Mouse (Mus musculus) thymus, postnatal 36 days (tissue): ENCODE measurements around the gene Sh3kbp1.

Experiments
- DNase-seq, 2 experiments: peaks; one replicate each; pipeline ENCODE4 v3.0.0; 2022; ENCODE audit warnings: mixed read lengths in 2 of 2

Gene Sh3kbp1

GRCm38 (mm10) chrX:159751834-159752233 is 124.8 kb downstream of the Sh3kbp1 start:
- DNase-seq = peak; percentile 30 to 39

- no peak for DNase-seq
Observed at GRCm38 (mm10) chrX:159756261-159756660, 129.2 kb downstream of the Sh3kbp1 start.

- peak in 1 of 2 experiments; percentile 13 for DNase-seq
Observed at GRCm38 (mm10) chrX:159756901-159757821, 130.1 kb downstream of the Sh3kbp1 start.

GRCm38 (mm10) chrX:159757854-159758540 is 130.9 kb downstream of the Sh3kbp1 start:
- DNase-seq = peak; percentile 69 to 83

GRCm38 (mm10) chrX:159763801-159764200 is 136.7 kb downstream of the Sh3kbp1 start:
- no peak for DNase-seq

GRCm38 (mm10) chrX:159765850-159766249 is 138.8 kb downstream of the Sh3kbp1 start:
- no peak for DNase-seq

- no peak for DNase-seq
Observed at GRCm38 (mm10) chrX:159769005-159769404, 141.9 kb downstream of the Sh3kbp1 start.

GRCm38 (mm10) chrX:159769773-159770172 is 142.7 kb downstream of the Sh3kbp1 start:
- peak; percentile 8 to 17 for DNase-seq

- DNase-seq = no peak
Observed at GRCm38 (mm10) chrX:159772137-159772536, 145.1 kb downstream of the Sh3kbp1 start.

- no peak for DNase-seq
Observed at GRCm38 (mm10) chrX:159775042-159775441, 148.0 kb downstream of the Sh3kbp1 start.

- no peak for DNase-seq
Observed at GRCm38 (mm10) chrX:159778787-159779186, 151.7 kb downstream of the Sh3kbp1 start.

- no peak for DNase-seq
Observed at GRCm38 (mm10) chrX:159790516-159790915, 163.4 kb downstream of the Sh3kbp1 start.

- DNase-seq = no peak
Observed at GRCm38 (mm10) chrX:159795603-159796002, 168.5 kb downstream of the Sh3kbp1 start.

- no peak for DNase-seq
Observed at GRCm38 (mm10) chrX:159804371-159804770, 177.3 kb downstream of the Sh3kbp1 start.

GRCm38 (mm10) chrX:159809510-159809909 is 182.4 kb downstream of the Sh3kbp1 start:
- DNase-seq = peak; percentile 5 to 28

GRCm38 (mm10) chrX:159810469-159810868 is 183.4 kb downstream of the Sh3kbp1 start:
- DNase-seq = no peak

GRCm38 (mm10) chrX:159817508-159817907 is 190.4 kb downstream of the Sh3kbp1 start:
- DNase-seq = no peak

GRCm38 (mm10) chrX:159828135-159828534 is 201.1 kb downstream of the Sh3kbp1 start:
- no peak for DNase-seq

- no peak for DNase-seq
Observed at GRCm38 (mm10) chrX:159829192-159829852, 202.2 kb downstream of the Sh3kbp1 start.

GRCm38 (mm10) chrX:159831176-159831575 is 204.1 kb downstream of the Sh3kbp1 start:
- DNase-seq = no peak

- no peak for DNase-seq
Observed at GRCm38 (mm10) chrX:159835239-159835638, 208.2 kb downstream of the Sh3kbp1 start.

GRCm38 (mm10) chrX:159837379-159837778 is 210.3 kb downstream of the Sh3kbp1 start:
- no peak for DNase-seq

- no peak for DNase-seq
Observed at GRCm38 (mm10) chrX:159839786-159840185, 212.7 kb downstream of the Sh3kbp1 start.
